Mouse (Mus musculus): ENCODE measurements around the gene Tsc22d1. TPM values are rescaled to one million over a fixed set of nuclear protein-coding genes. Genes with fewer than 3 reads are reported as not detected.

The Tsc22d1 gene
- total RNA-seq (2023), result 86.1 TPM

GRCm38 (mm10) chr14:76414862-76415780, at the start of gene Tsc22d1:
Tsc22d1 (plus strand) TSS chr14:76414961.

DNA sequence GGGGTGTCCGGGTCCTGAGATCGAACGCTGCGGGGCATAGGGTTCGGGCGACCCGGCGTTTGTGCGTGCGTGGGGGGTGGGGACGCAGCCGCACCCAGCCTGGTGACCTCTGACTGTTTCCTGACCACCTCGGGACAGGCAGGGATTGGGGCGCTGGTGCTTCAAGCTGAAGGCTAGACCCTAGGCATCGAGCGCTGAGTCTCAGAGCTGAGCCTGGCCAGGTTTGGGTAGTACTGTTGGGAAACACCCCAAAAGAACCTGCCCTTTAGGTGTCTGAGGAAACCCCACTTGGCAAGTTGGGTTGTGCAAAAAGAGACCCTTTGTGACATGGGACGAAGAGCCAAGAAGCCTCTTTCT, 142.1 kb downstream of the Tsc22d1 start, which contains the start of gene Serp2:
Gene Serp2 (minus strand): TSS at position 38 of the 357 bp plus-strand sequence.

Other genes starting within 250 kb of the Tsc22d1 start
- 14.1 TPM for gene Serp2, start 141.9 kb downstream of the Tsc22d1 start, total RNA-seq (2023)